Mouse (Mus musculus) layer of hippocampus, adult 8-10 months (tissue): Measurements from ENCODE around the gene Mnd1. TPM values are rescaled to one million over a fixed set of nuclear protein-coding genes. Genes with fewer than 3 reads are reported as not detected.

Source experiments
- DNase-seq, 2 experiments: peaks; one replicate each; pipeline ENCODE4 v3.0.0; 2022; ENCODE audit warnings: low spot score in 2 of 2
- total RNA-seq, 4 experiments: library from RNA; stranded (reverse); gene quantifications; 2 replicates each; pipeline ENCODE4 v1.2.4; 2022

Gene Mnd1
- 1 to 10 TPM; 1.4 to 2.2 (median 1.9) TPM for total RNA-seq

- DNase-seq, result peak; percentile 94 to 95
These were observed at the start of gene Mnd1 for GRCm38 (mm10) chr3:84155558-84156006. TSS of gene Mnd1 (minus strand) at chr3:84155786.

- no peak for DNase-seq
These were observed 49.1 kb upstream of the Mnd1 start for GRCm38 (mm10) chr3:84204640-84205039.

GRCm38 (mm10) chr3:84200559-84201420 is 45.2 kb upstream of the Mnd1 start:
- DNase-seq, result no peak

- no peak for DNase-seq
These were observed 43.9 kb upstream of the Mnd1 start for GRCm38 (mm10) chr3:84199516-84199915.

GRCm38 (mm10) chr3:84198229-84198628 is 42.6 kb upstream of the Mnd1 start:
- no peak for DNase-seq

- no peak for DNase-seq
These were observed 38.3 kb upstream of the Mnd1 start for GRCm38 (mm10) chr3:84193881-84194280.

- no peak for DNase-seq
These were observed 35.7 kb upstream of the Mnd1 start for GRCm38 (mm10) chr3:84191141-84191881.

- no peak for DNase-seq
These were observed 35.0 kb upstream of the Mnd1 start for GRCm38 (mm10) chr3:84190513-84191061.

- no peak for DNase-seq
These were observed 34.1 kb upstream of the Mnd1 start for GRCm38 (mm10) chr3:84189629-84190173.

- no peak for DNase-seq
These were observed 26.1 kb upstream of the Mnd1 start for GRCm38 (mm10) chr3:84181717-84182116.

GRCm38 (mm10) chr3:84181102-84181501 is 25.5 kb upstream of the Mnd1 start:
- DNase-seq, result no peak

- DNase-seq, result no peak
These were observed 24.7 kb upstream of the Mnd1 start for GRCm38 (mm10) chr3:84180304-84180703.

GRCm38 (mm10) chr3:84177834-84178233 is 22.2 kb upstream of the Mnd1 start:
- no peak for DNase-seq

- DNase-seq, result peak; percentile 49 to 67
These were observed 20.0 kb upstream of the Mnd1 start for GRCm38 (mm10) chr3:84175337-84176315.

GRCm38 (mm10) chr3:84173581-84174154 is 18.1 kb upstream of the Mnd1 start, which contains the start of gene Gm6525:
TSS of gene Gm6525 (plus strand) at chr3:84174104.
- DNase-seq, result no peak

- DNase-seq, result no peak
These were observed 16.8 kb upstream of the Mnd1 start for GRCm38 (mm10) chr3:84172406-84172805.

GRCm38 (mm10) chr3:84169393-84170005 is 13.9 kb upstream of the Mnd1 start:
- no peak for DNase-seq

- no peak for DNase-seq
These were observed 13.4 kb upstream of the Mnd1 start for GRCm38 (mm10) chr3:84168943-84169342.

- no peak for DNase-seq
These were observed 10.5 kb upstream of the Mnd1 start for GRCm38 (mm10) chr3:84166073-84166472.

- no peak for DNase-seq
These were observed 9.8 kb upstream of the Mnd1 start for GRCm38 (mm10) chr3:84165391-84165790.
